Mouse (Mus musculus): ENCODE measurements around the gene Tcf21. TPM values are rescaled to one million over a fixed set of nuclear protein-coding genes. Genes with fewer than 3 reads are reported as not detected.
A peak's percentile ranks its signal among the peaks of the same experiment; 100 is the strongest.

Gene Tcf21
- 190 and 228 TPM in 2 replicates for polyA plus RNA-seq (2012; rRNA removed)

DNA sequence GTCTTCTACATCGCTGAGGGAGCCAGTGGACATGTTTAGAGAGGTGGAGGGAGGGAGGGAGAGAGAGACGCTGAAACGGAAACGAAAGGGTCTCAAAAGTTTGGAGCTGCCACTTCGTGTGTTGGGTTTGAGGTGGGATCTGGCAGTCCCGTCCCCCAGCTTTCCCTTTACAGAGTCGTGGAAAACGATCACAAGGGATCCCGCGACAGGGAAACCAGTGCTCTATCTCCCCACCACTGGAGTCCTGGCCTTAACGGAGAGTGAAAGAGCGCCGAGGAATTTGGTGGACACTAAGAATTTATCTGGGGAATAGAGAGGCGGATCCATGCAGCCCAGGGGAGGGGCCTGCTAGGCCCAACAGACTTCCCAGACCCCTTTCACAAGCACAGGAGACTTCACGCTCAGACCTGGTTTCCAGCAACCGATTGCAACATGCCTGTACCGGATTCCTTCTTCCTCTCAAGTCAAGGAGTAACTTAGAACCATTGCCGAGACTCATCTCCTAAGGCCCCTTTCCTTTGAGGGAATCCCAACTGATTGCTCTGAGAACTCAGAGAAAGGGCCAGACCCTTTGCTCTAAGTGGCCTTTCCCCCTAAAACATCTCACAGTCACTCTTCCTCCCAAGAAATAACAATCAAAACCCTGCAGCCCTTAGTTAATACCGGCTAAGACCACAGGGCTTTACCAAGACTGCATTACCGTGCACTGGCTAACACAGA, at the start of gene Tcf21:
TSS of gene Tcf21 (minus strand) at position 304 of the 720 bp plus-strand sequence.
- Histone ChIP-seq H3K4me3 (replicated peaks; ENCODE audit: extremely low read depth, low read depth, low read length) (peak within 1 kb of the TSS; percentile 68), H3K4me1 (ENCODE audit: control insufficient read depth, insufficient read depth, low read length) (no peaks in the 10 kb centered on the region)
- 25% methylated on average over 20 of the region's 20 CpGs for WGBS
- peak; percentile 30 for DNase-seq
- no peak for TF ChIP-seq CTCF (IDR thresholded peaks at IDR 0.05; ENCODE audit: insufficient read depth, low read length)
- peak; percentile 74; the same call in 1 of the 2 replicates for TF ChIP-seq POLR2A (IDR thresholded peaks at IDR 0.05; ENCODE audit: borderline replicate concordance, extremely low read depth, low read depth, low read length)

DNA sequence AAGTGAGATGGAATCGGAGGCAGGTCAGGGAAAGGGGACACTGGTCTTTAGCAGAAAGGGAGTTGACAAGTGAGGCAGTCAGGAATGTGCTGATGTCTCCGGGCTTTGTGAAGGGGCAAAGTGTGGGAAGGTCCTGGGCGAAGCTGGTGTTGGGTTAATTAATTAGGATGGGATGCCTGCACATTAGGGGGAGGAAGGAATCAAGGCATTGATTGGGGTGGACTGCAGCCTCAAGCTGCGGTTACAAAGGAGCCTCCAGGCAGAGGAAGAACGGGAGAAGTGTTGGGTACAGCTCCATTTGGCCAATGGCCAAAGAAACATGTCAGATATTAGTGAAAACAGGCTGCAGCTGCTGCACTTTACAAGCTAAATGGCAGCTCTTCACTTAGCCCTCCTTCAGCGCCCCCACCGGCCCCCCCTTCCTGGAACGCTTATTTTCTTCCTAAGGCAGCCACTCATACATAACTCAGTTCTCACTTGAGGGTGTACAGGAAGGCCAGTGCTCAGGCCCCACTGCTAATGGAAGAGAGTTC, 48.5 kb upstream of the Tcf21 start:
- Histone ChIP-seq H3K4me1 (ENCODE audit: control insufficient read depth, insufficient read depth, low read length) (no peaks in the 10 kb centered on the region; the same call in 1 of the 2 replicates), H3K4me3 (replicated peaks; ENCODE audit: extremely low read depth, low read depth, low read length) (no peak overlapping the region)
- TF ChIP-seq CTCF (IDR thresholded peaks at IDR 0.05; ENCODE audit: insufficient read depth, low read length) = no peak
- no peak for TF ChIP-seq POLR2A (IDR thresholded peaks at IDR 0.05; ENCODE audit: borderline replicate concordance, extremely low read depth, low read depth, low read length)
- 26% methylated on average over 8 of the region's 8 CpGs for WGBS
- DNase-seq = no peak

DNA sequence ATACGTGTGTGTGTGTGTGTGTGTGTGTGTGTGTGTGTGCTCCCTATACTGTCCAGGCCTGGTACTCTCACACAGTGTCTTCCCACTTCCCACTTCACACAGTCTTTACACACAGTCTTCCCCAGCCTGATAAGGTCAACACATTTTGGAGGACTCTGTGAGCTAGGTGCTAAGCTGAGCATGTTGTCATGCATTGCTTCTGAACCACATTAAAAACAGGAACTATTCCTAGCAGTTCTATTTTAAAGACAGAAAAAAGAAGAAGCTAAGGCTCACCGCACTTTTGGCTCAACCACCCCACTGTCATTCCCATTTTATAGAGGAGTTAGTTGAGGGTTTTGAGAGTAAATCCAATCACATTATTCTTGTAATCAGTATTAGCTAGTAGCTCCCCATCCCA, 47.2 kb upstream of the Tcf21 start:
- H3K4me3 ChIP-seq (replicated peaks; ENCODE audit: extremely low read depth, low read depth, low read length) = no peak overlapping the region
- WGBS = 73% methylated on average over 2 of the region's 2 CpGs

DNA sequence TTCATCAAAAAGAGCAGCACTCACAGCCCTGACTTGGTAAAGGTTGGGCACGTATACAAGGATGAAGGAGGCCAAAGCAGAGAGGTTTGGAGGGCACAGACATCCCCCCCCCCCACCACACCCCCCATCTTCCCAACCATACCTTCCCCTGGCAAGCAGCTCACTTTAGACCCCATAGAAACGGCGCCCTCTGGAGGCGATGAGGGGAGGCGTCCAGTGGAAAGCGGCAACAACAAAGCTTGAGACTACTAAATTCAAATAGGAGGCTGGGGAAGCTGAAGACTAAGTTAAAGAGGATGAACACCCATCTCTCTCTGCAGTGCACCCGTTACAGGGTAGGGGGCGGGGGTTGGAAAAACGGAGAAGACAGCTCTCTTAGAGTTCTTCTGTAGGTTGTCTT, 38.1 kb upstream of the Tcf21 start:
- no peak for DNase-seq
- 0 out of 2 replicates have a peak, but pooled peaks cover 2% of the 10 kb centered on the region for H3K4me1 ChIP-seq (ENCODE audit: control insufficient read depth, insufficient read depth, low read length)
- H3K4me3 ChIP-seq (replicated peaks; ENCODE audit: extremely low read depth, low read depth, low read length) = no peak overlapping the region
- WGBS = 41% methylated on average over 9 of the region's 9 CpGs
- TF ChIP-seq POLR2A (IDR thresholded peaks at IDR 0.05; ENCODE audit: borderline replicate concordance, extremely low read depth, low read depth, low read length) = no peak
- TF ChIP-seq CTCF (IDR thresholded peaks at IDR 0.05; ENCODE audit: insufficient read depth, low read length) = peak; percentile 20; the same call in 1 of the 2 replicates

More for the DNA sequence above, 47.2 kb upstream of the Tcf21 start:
- H3K4me1 ChIP-seq (ENCODE audit: control insufficient read depth, insufficient read depth, low read length) = no peaks in the 10 kb centered on the region; the same call in 1 of the 2 replicates
- TF ChIP-seq CTCF (IDR thresholded peaks at IDR 0.05; ENCODE audit: insufficient read depth, low read length) (no peak), POLR2A (IDR thresholded peaks at IDR 0.05; ENCODE audit: borderline replicate concordance, extremely low read depth, low read depth, low read length) (no peak)
- no peak for DNase-seq

DNA sequence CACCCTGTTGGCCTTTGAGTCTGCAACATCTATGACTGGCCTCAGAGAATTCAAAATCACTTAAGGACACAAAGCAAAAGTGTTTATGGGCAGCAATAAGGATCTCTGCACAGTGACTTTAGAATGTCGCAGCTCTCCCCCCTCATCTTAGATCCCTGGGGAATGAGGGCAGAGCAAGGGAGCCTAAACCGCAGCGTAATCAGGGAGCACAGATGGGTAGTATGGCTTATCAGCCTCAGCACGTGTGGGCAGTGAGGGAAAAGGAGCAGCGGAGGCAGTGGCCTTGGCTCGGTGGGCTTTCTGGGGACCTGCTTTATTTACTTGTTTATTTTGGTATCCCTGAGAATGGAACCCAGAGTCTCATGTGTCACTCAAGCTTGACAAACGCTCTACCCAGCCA, 34.4 kb upstream of the Tcf21 start:
- no peak for DNase-seq
- H3K4me3 ChIP-seq (replicated peaks; ENCODE audit: extremely low read depth, low read depth, low read length) = no peak overlapping the region
- 58% methylated on average over 7 of the region's 7 CpGs for WGBS
- TF ChIP-seq CTCF (IDR thresholded peaks at IDR 0.05; ENCODE audit: insufficient read depth, low read length) = no peak
- no peak for TF ChIP-seq POLR2A (IDR thresholded peaks at IDR 0.05; ENCODE audit: borderline replicate concordance, extremely low read depth, low read depth, low read length)
- H3K4me1 ChIP-seq (ENCODE audit: control insufficient read depth, insufficient read depth, low read length) = 0 out of 2 replicates have a peak, but pooled peaks cover 2% of the 10 kb centered on the region

DNA sequence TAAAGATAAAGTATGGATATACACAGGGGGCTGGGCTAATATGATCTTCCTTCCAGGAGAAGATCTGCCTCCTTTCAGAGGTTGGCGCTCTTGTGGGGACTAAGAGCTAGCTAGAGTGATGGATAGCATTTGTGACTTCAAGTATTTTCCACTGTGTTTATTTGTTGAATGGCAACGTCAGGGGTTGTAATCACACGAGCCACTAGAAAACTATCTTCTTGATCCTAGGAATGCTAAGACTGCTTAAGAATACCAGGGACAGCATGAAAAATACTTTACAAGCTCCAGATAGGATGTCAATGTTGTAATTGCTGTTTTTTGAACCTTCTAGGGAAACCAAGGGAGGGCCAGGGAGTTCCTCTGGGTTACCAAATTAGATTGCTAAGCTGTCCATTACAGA, 25.4 kb upstream of the Tcf21 start:
- WGBS = 25% methylated on average over 3 of the region's 3 CpGs
- TF ChIP-seq CTCF (IDR thresholded peaks at IDR 0.05; ENCODE audit: insufficient read depth, low read length) = no peak
- TF ChIP-seq POLR2A (IDR thresholded peaks at IDR 0.05; ENCODE audit: borderline replicate concordance, extremely low read depth, low read depth, low read length) = no peak
- H3K4me1 ChIP-seq (ENCODE audit: control insufficient read depth, insufficient read depth, low read length) = no peaks in the 10 kb centered on the region
- no peak overlapping the region for H3K4me3 ChIP-seq (replicated peaks; ENCODE audit: extremely low read depth, low read depth, low read length)
- DNase-seq = no peak

DNA sequence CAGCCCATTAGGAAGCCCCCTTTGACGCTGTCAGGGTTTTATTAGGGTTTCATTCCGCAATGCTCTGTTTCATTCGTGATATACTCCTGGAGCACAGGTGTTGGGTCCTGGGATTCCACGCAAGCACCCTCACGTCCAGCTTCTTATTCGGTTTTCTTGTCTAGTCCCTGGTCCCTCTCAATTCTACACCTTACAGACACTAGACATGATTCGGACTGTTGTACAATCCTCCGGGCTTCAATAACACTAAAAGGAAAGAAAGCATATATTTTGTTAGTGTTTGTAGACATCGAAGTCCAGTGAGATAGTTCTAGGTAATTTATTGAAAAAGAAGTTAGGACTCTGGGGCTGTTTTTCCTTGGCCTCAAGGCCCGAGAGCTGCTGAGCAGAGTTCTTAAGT, 24.8 kb upstream of the Tcf21 start:
- no peak for DNase-seq
- 50% methylated on average over 10 of the region's 10 CpGs for WGBS
- H3K4me3 ChIP-seq (replicated peaks; ENCODE audit: extremely low read depth, low read depth, low read length) = no peak overlapping the region
- TF ChIP-seq CTCF (IDR thresholded peaks at IDR 0.05; ENCODE audit: insufficient read depth, low read length) = no peak
- no peaks in the 10 kb centered on the region for H3K4me1 ChIP-seq (ENCODE audit: control insufficient read depth, insufficient read depth, low read length)

DNA sequence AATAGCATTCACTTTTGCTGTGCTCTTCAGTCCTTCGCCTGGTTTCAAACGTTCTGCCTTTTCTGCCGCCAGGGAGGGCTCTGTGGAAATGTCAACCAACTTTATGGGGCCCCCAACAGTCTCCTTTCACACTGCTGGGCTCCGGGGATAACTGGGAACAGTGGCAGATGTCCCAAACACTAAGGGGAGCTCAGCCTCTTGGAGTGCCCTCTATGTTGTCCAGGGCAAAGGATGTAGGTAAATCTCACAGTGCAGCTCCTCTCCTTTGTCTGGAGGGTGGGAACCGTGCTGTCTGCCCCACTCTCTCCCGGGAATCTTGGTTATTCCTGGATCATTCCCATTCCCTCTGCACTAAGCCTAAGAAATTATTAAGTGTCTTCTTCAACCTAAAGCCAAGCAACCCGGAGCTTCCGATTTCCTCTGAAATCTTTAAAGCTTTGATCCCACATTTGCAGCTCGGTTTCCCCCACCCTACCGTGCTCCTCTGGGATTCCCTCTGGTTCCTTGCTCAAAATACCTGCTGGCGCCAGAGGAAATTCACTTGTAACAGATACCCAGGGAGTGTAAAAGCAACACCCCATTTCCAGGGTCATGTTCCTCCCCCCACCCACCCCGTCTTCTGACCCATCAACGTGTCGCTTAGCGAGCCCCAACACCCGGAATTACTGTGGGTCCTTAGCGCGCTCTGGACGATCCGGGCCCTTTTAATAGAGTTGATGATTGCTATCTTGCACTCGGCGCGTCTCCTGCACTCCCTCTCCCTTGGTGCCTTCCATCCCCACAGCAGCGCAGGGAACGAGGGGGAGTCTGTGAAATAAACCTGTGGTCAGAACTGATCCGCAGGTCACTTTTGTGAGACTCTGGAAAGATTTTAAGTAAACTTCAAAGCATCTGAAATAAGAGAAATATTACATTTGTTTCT, 23.7 kb upstream of the Tcf21 start:
- TF ChIP-seq CTCF (IDR thresholded peaks at IDR 0.05; ENCODE audit: insufficient read depth, low read length) (no peak), POLR2A (IDR thresholded peaks at IDR 0.05; ENCODE audit: borderline replicate concordance, extremely low read depth, low read depth, low read length) (no peak)
- Histone ChIP-seq H3K4me3 (replicated peaks; ENCODE audit: extremely low read depth, low read depth, low read length) (no peak overlapping the region), H3K4me1 (ENCODE audit: control insufficient read depth, insufficient read depth, low read length) (no peaks in the 10 kb centered on the region)
- no peak for DNase-seq
- 12% methylated on average over 26 of the region's 26 CpGs for WGBS

DNA sequence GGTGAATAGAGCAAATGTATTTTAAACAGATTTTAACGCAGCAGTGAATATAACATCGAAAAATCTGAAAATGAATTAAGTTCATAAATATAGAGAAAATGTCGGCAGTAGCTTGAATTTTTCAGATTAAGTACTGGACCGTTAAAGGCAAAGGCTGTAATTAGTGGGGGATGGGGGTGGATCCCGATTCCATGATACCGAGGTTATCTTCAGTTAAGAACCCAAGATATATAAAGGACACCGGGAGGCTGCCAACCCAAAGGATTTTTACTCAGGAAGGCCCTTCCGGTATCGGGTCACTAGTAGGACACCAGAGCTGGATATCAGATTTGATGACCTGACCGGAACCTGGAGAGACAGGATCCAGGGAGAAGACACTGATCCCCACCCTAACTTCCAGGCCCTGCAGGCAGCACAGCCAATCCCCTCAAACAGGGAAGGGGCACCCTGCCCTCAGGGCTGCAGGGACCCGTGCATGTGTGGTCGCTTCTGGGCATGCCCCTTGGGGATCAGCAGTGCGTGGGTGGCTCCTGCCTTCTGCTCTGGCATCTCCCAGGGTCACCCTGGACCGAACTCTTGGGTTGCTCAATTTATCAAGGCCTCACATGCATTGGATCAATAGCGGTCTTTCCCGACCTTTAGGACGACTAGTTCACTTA, 22.9 kb upstream of the Tcf21 start:
- no peak for DNase-seq
- no peak for TF ChIP-seq POLR2A (IDR thresholded peaks at IDR 0.05; ENCODE audit: borderline replicate concordance, extremely low read depth, low read depth, low read length)
- no peak for TF ChIP-seq CTCF (IDR thresholded peaks at IDR 0.05; ENCODE audit: insufficient read depth, low read length)
- Histone ChIP-seq H3K4me3 (replicated peaks; ENCODE audit: extremely low read depth, low read depth, low read length) (no peak overlapping the region), H3K4me1 (ENCODE audit: control insufficient read depth, insufficient read depth, low read length) (no peaks in the 10 kb centered on the region)
- WGBS = 26% methylated on average over 17 of the region's 17 CpGs

Data from lung, adult 2 months (tissue).